In genomic region chr6:85226570-85226969, GRCm38 (mm10) we compare ENCODE assay signal across 27 mouse cellular contexts. TPM values are rescaled to one million over a fixed set of nuclear protein-coding genes. Genes with fewer than 3 reads are reported as not detected.
DNase-seq lines count a peak whose midpoint lies in the region; ATAC-seq and TF ChIP-seq lines count a peak whose summit lies in the region.
"Had no signal": no experiment of that assay in that cellular context is flagged by ENCODE, and none has a peak within 500 bp of the region (broad histone marks: within the 10 kb centered on the region; RNA-seq: fewer than 3 reads in every experiment).

No protein-coding gene starts in this region.

- no peaks in the 10 kb centered on the region; the same call in 1 of the 2 replicates for H3K9me3 ChIP-seq in forebrain, embryonic 13.5 days (replicated peaks)
- no peaks in the 10 kb centered on the region for H3K9me3 ChIP-seq in limb, embryonic 11.5 days (ENCODE audit: control insufficient read depth, low read length)
- H3K9me3 ChIP-seq: liver, embryonic 15.5 days had no signal

- TF ChIP-seq POLR2A in brain, embryonic 14.5 days (IDR thresholded peaks at IDR 0.05; ENCODE audit: borderline replicate concordance, extremely low read depth, insufficient read depth, insufficient read length, poor library complexity, severe bottlenecking): no peak

- 28% methylated on average over 9 of the region's 9 CpGs for WGBS in forebrain, embryonic 13.5 days
- 55% methylated on average over 9 of the region's 9 CpGs for WGBS in limb, embryonic 11.5 days

- ATAC-seq in forebrain, embryonic 13.5 days: peak; percentile 61; the same call in 1 of the 2 replicates
- ATAC-seq in limb, embryonic 11.5 days (ENCODE audit: insufficient number of reproducible peaks, low FRiP score, low TSS enrichment, low read depth): no peak
- no peak for ATAC-seq in erythroblast, adult 5-6 weeks (replicated peaks; ENCODE audit: low FRiP score, poor library complexity, severe bottlenecking)
- ATAC-seq: activated CD4-positive, CD25-positive, alpha-beta regulatory T cell, adult 4 months; hindbrain, postnatal 0 days; intestine, embryonic 16.5 days had no signal

- H3K27ac ChIP-seq in forebrain, embryonic 13.5 days: peak overlapping the region; percentile 37
- H3K27ac ChIP-seq in limb, embryonic 11.5 days (replicated peaks; ENCODE audit: low read depth, low read length): no peak overlapping the region
- H3K27ac ChIP-seq: hindbrain, postnatal 0 days; left cerebral cortex, adult 2 months; liver, embryonic 15.5 days; macrophage had no signal

- H3K4me3 ChIP-seq in forebrain, embryonic 13.5 days: no peak overlapping the region
- H3K4me3 ChIP-seq in limb, embryonic 11.5 days (ENCODE audit: low read depth, low read length): no peak overlapping the region
- H3K4me3 ChIP-seq: left cerebral cortex, adult 2 months; liver, embryonic 15.5 days had no signal

- H3K4me2 ChIP-seq in forebrain, embryonic 13.5 days: no peak overlapping the region
- H3K4me2 ChIP-seq in limb, embryonic 11.5 days (ENCODE audit: low read depth, severe bottlenecking): no peak overlapping the region
- H3K4me2 ChIP-seq: heart, embryonic 11.5 days; liver, embryonic 15.5 days had no signal

- no peak for TF ChIP-seq CTCF in brain, embryonic 14.5 days (IDR thresholded peaks at IDR 0.05; ENCODE audit: borderline replicate concordance, extremely low read depth, insufficient read depth, insufficient read length)

- no peaks in the 10 kb centered on the region for H3K27me3 ChIP-seq in forebrain, embryonic 13.5 days
- H3K27me3 ChIP-seq in limb, embryonic 11.5 days (ENCODE audit: control insufficient read depth, insufficient read depth, low read length): no peaks in the 10 kb centered on the region
- H3K27me3 ChIP-seq: liver, embryonic 15.5 days had no signal

- H3K9ac ChIP-seq in forebrain, embryonic 13.5 days: no peak overlapping the region
- H3K9ac ChIP-seq in limb, embryonic 11.5 days (ENCODE audit: low read length): no peak overlapping the region
- H3K9ac ChIP-seq: liver, embryonic 15.5 days had no signal

- DNase-seq in Muller cell, postnatal 12 days (ENCODE audit: inconsistent ontology term): peak; percentile 33
- peak; percentile 86 for DNase-seq in brain, embryonic 14.5 days (ENCODE audit: low read depth)
- peak; percentile 32 for DNase-seq in limb, embryonic 11.5 days (ENCODE audit: low spot score)
- DNase-seq in adrenal gland, postnatal 10 days: no peak
- DNase-seq in left cerebral cortex, adult 11 months (ENCODE audit: low spot score): no peak
- DNase-seq: adrenal gland, adult 8-10 months; cerebellum, adult 2 months; cerebellum, postnatal 25 days; gastrocnemius, postnatal 14 days; heart, adult 11 months; kidney, postnatal 36 days; liver had no signal

- peaks cover 51% of the 10 kb centered on the region for H3K4me1 ChIP-seq in forebrain, embryonic 13.5 days
- peaks cover 10% of the 10 kb centered on the region; the same call in 1 of the 2 replicates for H3K4me1 ChIP-seq in limb, embryonic 11.5 days (ENCODE audit: control insufficient read depth, insufficient read depth, low read length)
- H3K4me1 ChIP-seq: liver, embryonic 15.5 days had no signal

- H3K36me3 ChIP-seq in forebrain, embryonic 13.5 days (ENCODE audit: poor library complexity, severe bottlenecking): 0 out of 2 replicates have a peak, but pooled peaks cover 3% of the 10 kb centered on the region
- H3K36me3 ChIP-seq in limb, embryonic 11.5 days (ENCODE audit: control insufficient read depth, insufficient read depth, low read length): no peaks in the 10 kb centered on the region
- H3K36me3 ChIP-seq: liver, embryonic 15.5 days had no signal

RNA-seq across cellular contexts. Expression of gene Emx1, which starts 39.3 kb away (rescaled TPM):
- 13.9 and 69.3 TPM in 2 replicates for polyA plus RNA-seq in brain, embryonic 14.5 days (2012; rRNA removed)
- 77.6 and 83.4 TPM in 2 replicates for polyA plus RNA-seq in forebrain, embryonic 13.5 days (2015; fragmentation: Nextera tagmentation; extraction: Ambion mirVana)
- 0.34 and 1.4 TPM in 2 replicates for polyA plus RNA-seq in limb, embryonic 11.5 days (2014; fragmentation: Nextera tagmentation; extraction: Ambion mirVana)
- not detected for total RNA-seq in adrenal gland, postnatal 10 days (2021)
- total RNA-seq in erythroblast, adult 5-6 weeks (2015; ENCODE audit: low replicate concordance): not detected in 2 replicates
- not detected in 2 replicates for total RNA-seq in erythroblast, adult 5-6 weeks (2017; ENCODE audit: low replicate concordance)
- total RNA-seq: adrenal gland, adult 8-10 months; gastrocnemius, postnatal 14 days; MEL had no signal
- polyA plus RNA-seq: activated CD4-positive, CD25-positive, alpha-beta regulatory T cell, adult 4 months; C2C12; heart, embryonic 11.5 days; heart, postnatal 0 days; hindbrain, embryonic 11.5 days; liver, embryonic 15.5 days; lung, embryonic 16.5 days; macrophage; neural tube, embryonic 14.5 days had no signal

Comparison
In these comparisons a context has a peak if more than half of its experiments do, and no peak if none do; other contexts are left out.
1. DNase-seq: peak in Muller cell, postnatal 12 days (single experiment), brain, embryonic 14.5 days (single experiment) and limb, embryonic 11.5 days (single experiment); none in adrenal gland, postnatal 10 days (single experiment) and left cerebral cortex, adult 11 months (single experiment).